Mouse (Mus musculus) retina, postnatal 7 days (tissue): ENCODE results near the gene Atoh8.

Experiments used
- DNase-seq: peaks from one replicate; pipeline ENCODE4 v3.0.0-alpha.2; 2012; ENCODE audit warnings: low read depth, low spot score

Atoh8 gene

DNA sequence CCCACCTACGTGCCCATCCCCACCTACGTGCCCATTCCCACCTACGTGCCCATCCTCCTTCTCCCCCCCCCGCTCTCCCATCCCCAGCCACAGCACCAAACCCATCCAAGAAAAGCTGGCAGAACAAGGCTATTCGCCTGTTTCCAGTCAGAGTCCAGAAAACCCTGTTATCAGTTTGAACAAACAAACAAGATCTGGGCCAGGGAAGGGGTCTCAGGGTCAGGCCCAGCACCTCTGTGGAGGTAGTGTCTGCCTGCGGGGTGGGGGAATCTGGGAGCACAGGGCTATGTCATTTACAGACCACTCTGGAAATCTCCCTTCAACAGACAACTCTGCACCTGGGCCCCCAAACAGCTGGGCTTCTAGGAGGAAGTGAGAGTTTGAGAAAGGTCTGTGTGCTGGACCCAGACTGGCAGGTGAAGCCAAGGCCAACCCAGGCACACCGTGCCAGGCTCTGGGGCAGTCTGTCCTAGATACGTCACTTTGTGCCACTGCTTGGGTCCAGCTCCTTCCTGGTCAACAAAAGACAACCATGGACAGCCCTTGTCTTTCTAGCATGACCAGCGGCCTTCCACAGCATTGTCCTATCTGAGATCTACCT, 7.6 kb downstream of the Atoh8 start:
- DNase-seq = no peak

DNA sequence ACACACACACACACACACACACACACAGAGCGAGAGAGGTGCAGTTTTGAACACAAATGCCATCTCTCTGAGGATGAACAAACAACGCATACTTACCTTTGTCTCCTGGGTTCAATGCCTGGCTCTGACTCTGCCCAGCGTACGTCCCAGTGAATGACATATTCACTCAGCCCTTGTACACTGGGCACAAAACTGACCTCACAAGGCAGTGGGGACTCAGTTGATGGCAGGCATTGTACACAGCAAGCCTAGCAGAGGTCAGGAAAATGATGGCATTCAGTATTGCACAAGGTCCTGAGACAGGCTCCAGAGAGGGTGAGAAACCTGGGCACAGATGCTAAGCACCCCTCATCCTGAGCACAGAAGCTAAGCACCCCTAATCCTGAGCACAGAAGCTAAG, 8.4 kb downstream of the Atoh8 start:
- no peak for DNase-seq

DNA sequence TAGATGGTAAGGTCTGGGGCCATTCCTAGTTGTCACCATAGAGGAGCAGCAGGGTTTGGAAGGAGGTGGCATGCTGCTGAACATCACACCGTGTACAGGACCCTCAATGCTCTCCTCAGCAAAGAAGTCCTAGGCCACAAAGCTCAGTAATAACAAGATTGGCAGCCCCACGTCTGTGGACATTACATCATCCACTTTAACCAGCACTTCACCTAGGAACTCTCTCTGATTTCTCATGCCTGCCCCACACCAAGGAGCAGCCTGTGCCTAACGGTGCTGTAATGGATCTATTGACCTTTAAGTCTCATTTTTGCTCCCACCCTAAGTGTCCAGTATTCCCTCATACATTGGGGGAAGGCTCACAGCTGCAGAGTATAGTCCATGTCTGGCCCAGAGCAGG, 9.7 kb downstream of the Atoh8 start:
- no peak for DNase-seq

DNA sequence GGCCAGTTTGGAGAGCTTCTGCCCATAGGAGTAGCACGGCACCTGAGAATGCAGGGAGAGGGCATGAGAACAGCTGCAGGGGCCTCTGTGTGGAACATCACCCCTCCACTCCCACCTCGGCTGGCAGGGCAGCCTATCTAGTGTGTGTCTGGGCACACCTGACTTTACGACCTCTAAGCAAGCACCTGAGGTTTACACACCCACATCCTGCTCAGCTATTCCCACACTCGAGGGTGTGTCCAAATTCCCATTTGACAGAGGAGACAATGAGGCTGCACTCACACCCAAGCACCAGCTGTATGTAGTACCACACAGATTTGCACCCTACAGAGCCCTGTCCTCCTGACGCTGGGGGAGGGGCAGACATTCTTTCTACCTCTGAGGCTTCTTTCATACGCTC, 11.5 kb downstream of the Atoh8 start:
- DNase-seq = no peak

DNA sequence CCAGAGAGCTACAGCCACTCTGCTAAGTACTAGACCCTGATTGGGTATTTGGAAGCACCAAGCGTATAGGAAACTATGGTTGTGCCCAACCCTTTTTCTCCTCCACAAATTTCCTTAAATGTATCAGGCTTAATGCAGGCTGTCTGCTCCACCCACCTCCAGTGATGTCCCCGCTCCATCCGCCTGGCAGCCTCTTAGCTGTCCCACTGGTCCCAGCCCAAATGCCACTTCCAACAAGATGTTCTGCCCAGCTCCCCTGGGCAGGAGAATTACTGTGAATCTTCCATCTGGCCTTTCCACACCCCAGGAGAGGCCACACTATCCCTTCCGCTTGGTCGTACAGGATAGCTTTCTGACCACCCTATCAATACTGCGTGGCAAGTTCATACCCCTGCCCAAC, 12.5 kb downstream of the Atoh8 start:
- no peak for DNase-seq

DNA sequence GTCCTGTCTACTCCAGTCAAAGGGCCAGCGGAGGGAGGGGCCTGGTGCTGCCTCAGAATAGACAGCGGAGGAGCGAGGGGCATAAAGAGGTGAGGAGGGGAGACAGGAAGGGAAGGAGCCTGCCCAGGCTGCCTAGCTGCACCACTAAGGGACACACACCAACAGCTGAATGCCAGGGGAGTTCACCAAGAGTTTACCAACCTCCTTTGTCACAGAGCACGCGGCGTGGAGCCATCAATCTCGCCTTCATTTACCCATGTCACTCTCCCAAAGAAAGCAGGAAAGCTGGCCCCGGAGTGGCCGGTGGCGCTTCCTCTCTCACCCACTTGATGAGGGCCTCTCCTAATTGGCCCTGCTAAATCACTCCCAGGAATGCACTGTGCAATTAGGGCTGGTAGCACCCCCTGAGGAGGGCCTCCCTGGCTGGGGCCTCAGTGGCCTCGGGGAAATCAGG, 13.1 kb downstream of the Atoh8 start:
- no peak for DNase-seq

DNA sequence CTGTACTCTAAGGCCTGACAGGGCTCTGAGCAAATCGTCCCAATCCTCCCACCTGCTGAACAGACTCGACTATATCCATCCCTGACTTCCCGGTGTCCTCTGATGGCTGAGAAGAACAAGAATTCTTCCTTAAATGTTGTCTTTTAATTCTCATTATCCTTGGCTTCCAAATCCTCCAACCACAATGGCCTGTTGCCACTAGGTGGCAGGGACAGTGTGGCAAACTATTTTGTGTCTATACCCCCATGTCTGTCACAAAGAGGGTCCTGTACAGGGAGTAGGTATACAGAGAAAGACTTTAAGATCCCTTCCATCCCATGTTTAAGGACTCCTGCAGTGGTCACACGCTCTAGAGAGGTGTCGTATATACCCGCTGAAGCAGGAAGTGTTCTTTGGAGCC, 14.1 kb downstream of the Atoh8 start:
- DNase-seq = no peak

DNA sequence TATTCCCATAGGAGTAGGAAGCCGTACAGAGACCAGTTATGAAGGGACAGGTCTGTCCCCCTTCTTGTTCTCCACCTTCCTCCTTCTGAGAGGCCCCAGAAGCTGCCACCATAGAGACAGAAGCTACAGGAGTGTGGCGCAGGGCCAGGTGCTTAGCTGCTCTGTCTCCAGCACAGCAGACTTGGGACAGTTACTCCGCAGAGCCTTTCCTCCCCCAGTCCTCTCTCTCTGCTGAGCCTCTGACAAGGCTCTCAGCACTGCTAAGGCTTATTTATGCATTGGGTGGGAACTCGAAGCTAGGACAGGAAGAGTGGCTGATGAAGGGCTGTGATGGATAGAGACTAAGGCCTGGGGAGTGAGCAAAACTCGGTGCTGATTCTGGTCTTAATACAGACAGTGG, 15.8 kb downstream of the Atoh8 start:
- no peak for DNase-seq

DNA sequence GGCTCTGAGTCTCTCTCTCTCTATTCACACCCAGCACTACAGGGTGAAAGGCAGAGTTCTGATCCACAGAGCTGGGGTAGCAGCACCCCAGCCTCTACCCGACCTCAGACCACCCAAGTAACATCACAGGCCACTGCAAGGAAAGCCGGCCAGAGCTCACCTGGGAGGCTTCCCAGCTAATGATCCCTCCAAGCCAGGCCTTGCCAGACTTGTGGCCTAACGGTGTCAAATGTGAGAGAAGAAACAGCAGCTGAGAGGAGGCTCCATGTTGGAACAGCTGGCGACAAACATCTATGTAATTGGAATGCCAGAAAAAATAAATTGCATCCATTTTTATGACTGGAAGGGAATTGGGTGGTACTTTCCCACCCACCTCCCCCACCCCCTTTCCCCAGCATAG, 17.1 kb downstream of the Atoh8 start:
- no peak for DNase-seq

DNA sequence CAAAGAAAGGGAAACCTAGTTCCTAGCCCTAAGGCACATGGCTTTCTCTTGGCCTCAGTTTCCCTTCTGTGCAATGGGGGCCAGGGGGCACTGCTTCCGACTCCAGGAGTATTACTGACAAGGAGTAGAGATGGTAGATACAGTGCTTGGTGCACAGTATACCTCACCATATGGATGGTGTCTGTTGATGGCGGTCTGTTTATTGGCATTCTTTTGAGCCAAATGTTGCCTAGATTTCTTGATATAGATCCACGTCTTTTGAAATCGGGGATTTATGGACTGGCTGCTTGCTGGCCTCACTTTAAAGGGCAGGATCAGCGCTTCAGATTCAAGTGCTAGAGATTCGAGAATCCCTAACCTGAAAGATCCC, 18.0 kb downstream of the Atoh8 start:
- no peak for DNase-seq

DNA sequence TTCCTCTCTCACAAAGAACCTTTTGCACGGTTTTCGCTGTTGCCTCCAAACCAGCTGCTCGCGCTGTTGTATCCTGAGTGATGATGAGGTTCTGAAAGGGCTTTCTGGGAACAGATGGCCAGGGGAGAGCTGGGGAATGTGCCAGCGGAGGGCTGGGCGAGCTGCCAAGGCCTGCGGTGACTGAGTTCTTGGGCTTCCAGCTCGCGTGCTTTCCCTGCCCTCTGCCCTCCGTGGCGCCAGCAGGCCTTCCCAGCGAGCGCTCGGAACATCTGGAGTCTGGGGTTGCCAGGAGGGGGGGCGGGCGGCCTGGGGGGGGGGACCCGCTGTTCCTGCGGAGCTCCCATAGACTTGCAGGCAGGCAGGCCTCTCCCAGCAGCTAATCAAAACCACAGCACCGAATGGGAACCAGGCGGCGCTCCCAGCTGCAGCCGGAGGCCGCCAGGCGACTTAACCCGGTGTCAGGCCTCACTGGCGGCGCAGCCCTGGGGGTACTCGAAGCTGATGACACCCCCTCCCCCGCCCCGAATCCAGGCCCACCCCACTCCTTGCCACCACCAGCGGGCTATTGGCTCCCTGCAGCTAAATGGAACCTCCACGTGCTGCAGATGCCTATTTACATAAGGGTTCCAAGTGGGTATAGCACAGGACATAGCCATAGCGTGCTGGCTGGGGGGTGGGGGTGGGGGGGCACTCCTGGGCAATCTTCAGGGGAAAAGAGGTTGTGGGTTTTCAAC, 18.5 kb downstream of the Atoh8 start:
- peak; percentile 86 for DNase-seq

DNA sequence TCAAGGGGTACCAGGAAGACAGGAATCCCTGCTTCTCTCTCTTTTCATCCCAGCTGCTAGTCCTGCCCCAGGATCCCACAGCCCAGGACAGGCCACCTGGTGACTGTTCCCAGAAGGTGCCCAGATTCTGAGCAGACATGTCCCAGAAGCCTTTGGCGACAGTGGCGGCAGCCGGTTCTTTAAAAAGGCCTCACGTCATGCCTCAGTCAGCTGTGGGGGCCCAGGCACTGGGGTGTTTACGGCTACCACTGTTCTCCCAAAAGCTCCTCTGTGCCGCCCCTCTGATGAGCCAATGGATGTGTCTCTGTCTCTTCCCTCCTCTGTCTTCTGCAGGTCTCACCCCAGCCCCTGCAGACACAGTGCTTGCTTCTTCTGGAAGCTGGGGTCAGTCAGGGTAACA, 19.8 kb downstream of the Atoh8 start:
- no peak for DNase-seq

DNA sequence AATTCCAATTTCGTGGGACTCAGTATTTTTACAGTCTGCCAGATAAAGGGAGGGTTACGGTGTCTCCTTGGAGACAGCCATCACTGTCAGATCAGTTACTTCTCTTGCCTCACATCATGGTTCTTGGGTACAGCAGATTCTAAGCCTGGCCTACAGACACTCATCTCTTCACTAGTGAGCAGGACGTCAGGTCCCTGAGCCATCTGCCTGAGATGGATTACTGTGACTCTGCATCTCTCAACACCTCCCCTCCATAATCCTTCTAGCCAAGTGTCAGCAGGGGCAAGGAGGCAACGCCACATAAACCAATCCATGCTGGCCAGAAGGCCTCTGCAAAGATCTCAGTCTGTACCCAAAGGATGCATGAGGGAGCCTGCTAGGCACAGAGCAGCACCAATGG, 24.0 kb downstream of the Atoh8 start:
- DNase-seq = no peak

DNA sequence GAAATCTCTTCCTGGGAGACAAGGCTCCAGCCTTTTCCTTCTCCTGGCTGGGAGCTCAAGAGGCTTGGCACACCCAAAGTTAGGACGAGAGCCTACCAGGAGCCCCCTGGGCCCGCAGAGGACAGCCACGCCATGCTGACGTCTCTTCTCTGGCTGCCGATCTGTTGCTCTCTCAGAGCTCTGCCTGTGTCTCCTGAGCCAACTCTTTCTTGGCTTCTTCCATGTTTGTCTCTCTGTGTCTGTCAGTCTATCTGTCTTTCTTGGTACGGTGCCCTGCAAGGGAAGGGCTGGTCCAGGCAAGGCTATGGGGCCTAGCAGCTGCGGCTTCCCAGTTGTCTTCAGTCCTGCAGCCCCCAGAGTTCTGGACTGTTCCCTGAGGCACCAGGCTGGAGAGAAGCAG, 24.6 kb downstream of the Atoh8 start:
- no peak for DNase-seq

DNA sequence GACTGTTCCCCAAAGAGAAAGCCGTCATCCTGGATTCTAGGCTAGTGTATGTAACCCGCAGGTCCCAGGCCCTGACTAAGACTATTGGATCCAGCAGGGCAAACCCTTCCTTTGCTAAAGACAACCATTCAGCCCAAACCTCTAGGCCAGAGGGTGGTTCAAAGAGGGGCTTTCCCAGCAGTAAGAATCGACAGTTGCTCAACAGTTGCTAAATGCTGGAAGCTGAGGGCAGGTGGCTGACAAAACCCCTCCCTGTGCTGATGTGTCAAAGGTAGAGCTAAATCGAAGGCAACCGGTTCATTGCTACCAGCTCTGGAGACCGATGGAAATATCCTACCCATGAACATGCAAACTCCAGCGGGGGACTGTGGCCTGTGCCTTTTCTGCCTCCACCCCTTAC, 25.6 kb downstream of the Atoh8 start:
- no peak for DNase-seq

DNA sequence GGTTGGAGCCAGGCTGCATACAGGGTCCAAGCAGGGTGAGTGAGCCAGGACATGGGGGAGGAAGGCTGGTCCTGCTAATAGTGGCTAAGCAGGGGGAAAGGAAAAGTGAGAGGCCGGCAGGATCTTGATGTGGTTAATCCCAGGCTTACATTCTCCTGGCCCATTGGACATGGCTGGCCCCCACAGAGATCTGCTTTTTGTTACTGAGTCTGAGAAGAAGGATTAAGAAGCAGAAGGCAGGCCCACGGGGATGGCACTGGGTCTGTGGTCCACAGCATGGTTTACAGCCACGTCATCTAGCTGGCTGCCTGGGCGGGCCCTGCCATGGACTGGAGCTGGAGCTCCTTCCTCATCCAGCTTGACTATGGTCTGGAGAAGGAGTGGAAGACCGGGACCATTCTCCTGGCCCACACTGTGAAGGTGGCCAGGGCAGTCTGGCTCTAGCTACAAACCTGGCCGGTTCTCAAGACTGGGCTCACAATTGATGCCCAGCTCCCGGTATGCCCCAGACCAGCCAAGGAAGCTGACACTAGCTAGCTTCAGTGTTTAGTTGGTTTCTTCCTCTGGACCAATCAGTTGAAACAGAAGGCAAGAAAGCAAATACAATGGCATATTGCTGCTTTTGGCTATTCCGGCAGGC, 26.9 kb downstream of the Atoh8 start:
- no peak for DNase-seq

DNA sequence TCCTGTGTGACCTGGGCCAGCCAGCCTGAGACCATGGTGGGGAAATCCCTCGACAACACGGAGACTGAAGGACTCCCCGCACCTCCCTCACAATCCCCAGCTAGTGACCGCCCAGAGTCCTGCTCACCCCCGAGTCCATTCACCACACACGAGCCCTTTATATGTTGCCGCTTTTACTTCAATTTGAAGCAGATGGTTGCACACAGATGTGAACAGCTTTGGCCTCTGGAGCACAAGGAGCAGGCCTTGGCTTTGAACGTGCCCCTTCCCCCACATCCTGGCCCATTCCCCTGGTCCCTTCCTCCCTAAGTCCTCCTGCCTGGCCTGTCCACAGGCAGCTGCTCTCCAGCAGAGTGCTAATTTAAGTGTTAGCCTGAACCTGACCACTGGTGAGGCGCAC, 29.4 kb downstream of the Atoh8 start:
- DNase-seq = no peak

DNA sequence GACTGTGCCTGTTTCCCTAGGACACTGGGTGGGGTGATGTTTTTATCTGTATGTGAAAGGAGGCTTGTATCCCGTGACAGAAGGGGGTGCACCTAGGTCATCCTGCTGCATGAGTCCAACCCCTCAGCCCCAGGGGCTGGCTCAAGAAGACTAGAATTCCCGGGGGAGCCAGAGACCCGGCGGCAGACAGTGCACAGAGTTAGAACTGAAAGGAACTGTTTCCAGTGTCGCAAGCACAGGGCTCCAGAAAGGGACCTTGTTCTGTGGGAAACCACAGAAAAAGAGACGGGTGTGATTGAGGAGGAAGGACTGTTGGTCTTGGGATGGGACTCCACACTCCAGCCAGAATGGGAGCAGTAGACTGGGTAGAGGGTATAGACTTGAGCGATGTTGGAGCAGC, 30.5 kb downstream of the Atoh8 start:
- no peak for DNase-seq

DNA sequence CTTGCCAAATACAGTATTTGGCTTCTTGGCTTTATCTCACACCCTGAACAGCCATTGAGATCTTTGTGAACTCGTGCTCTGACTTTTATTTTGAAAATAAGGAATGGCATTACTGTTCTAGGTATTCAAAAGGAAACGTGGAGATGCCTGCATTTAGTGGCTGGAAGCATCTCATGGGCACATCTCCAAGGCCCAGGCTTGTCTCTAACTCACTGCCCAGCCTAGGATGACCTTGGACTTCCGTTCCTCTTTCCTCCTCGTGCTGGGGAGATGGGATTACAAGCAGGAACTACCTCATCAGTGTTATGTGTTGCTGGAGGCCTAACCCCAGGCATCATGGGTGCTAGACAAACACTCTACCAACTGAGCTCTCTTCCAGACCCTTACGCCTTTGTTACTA, 32.1 kb downstream of the Atoh8 start:
- no peak for DNase-seq

DNA sequence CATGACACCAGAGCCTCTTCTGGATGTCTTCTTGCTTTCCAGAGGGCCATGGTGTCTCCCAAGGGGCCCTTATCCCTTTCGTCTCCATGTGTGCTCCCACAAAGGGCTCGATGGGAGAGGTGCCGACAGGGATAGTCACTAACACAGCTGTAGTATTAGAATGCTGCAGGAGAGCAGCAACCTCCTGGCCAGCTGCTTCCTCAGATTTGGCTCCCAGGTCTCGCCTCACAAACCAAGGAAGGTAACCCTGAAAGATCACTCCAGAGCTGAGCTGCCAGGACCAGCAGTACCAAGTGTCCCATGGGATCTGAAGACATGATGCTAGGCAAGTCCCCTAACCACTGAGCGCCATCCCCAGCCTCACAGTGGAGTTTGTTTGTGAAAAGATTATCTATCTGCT, 32.6 kb downstream of the Atoh8 start:
- no peak for DNase-seq

DNA sequence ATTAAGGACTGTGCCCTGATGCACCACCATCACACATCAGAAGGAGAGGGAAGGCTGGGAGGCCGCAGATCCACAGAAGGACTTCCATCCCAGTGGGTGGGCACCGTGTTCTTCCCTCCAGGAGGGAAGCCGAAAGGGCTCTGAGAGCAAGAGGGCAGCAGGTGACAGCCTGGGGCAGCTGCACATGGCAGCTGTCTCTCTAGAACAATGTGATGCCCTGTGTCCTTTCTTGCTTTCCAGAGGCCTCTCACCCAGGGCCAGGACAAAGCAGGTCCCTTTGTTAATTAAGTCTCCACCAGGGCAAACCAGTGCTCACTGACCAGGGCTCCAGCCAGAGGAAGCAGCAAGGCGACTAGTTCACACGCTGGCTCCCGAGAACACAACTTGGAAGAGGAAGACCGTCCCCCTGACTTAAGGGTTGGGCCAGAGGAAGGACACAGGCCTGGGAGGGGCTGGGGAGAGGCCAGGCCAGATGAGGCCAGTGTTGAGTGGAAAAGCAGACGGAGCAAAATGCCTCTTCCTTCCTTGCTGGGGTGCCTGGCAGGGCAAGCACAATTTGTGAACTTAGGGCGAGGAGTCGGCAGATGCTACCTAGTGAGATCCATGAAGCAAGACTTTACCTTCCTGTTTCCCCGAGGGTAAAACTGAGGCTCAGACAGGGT, 34.7 kb downstream of the Atoh8 start:
- no peak for DNase-seq

DNA sequence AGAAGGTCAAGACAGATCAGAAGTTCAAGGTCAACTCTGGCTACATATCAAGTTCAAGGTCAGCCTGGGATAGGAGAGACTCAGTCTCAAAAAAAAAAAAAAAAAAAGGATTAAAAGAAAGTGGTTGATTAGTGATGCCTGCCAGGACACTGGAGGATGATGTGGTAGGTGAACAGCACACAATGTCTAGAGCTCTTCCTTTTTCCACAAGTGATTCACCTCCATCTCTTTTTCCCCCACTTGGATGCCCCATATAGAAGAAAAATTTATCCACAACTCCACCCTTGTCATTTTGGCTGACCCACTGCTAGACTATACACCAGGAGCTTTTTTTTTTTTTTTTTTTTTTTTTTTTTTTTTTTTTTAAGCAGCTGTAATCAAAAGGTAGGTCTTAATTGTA, 37.9 kb downstream of the Atoh8 start:
- DNase-seq = no peak

DNA sequence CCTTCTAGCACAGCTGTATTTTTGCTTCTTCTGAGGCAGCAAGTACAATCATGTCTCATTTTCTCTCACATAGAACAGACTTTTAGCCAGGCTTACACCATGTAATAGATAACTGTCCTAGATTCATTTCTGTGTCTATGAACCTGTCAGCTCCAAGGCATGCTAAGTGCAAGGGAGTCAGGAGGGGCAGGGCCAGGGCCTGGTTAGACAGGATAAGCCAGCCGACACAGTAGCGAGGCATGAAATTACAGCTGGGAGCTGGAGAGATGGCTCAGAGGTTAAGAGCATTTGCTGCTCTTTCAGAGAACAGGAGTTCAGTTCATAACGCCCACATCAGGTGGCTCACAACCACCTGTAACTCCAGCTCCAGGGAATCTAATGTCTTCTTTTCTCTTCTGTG, 38.7 kb downstream of the Atoh8 start:
- no peak for DNase-seq
